Mouse (Mus musculus) midbrain, embryonic 14.5 days (tissue): Measurements from ENCODE around the gene Gckr. TPM values are rescaled to one million over a fixed set of nuclear protein-coding genes. Genes with fewer than 3 reads are reported as not detected.

ENCODE experiments used
- polyA plus RNA-seq: library from polyadenylated mRNA; unstranded; fragments of >200 nt; fragmentation: Nextera tagmentation; extraction: Ambion mirVana; gene quantifications from 2 replicates; pipeline ENCODE4 v1.2.1, GENCODE M21; 2014

The Gckr gene
- polyA plus RNA-seq, 1 experiment from 2014 or later, result 0.53 TPM

Other genes with a start within 250 kb of the Gckr start
- gene Atraid, start 249.1 kb upstream of the Gckr start, polyA plus RNA-seq, result 163 and 183 TPM in 2 replicates
- 19.2 and 19.6 TPM in 2 replicates for gene Slc5a6, start 248.5 kb upstream of the Gckr start, polyA plus RNA-seq
- 11.8 and 17.2 TPM in 2 replicates for gene Cad, start 242.7 kb upstream of the Gckr start, polyA plus RNA-seq
- not detected in 2 replicates for gene Dnajc5g, start 191.2 kb upstream of the Gckr start, polyA plus RNA-seq
- gene Slc30a3, start 189.2 kb upstream of the Gckr start, polyA plus RNA-seq, result 19.8 and 20.0 TPM in 2 replicates
- not detected in 2 replicates for gene Trim54, start 180.7 kb upstream of the Gckr start, polyA plus RNA-seq
- not detected in 2 replicates for gene Ucn, start 158.6 kb upstream of the Gckr start, polyA plus RNA-seq
- gene Mpv17, start 143.2 kb upstream of the Gckr start, polyA plus RNA-seq, result 49.0 and 49.9 TPM in 2 replicates
- gene Gm29609, start 117.5 kb upstream of the Gckr start, polyA plus RNA-seq, result 0.70 and 1.7 TPM in 2 replicates
- 48.5 and 68.0 TPM in 2 replicates for gene Gtf3c2, start 117.3 kb upstream of the Gckr start, polyA plus RNA-seq
- 114 and 119 TPM in 2 replicates for gene Snx17, start 104.2 kb upstream of the Gckr start, polyA plus RNA-seq
- 78.3 and 91.6 TPM in 2 replicates for gene Eif2b4, start 104.0 kb upstream of the Gckr start, polyA plus RNA-seq
- 8.7 and 8.9 TPM in 2 replicates for gene Zfp513, start 95.1 kb upstream of the Gckr start, polyA plus RNA-seq
- gene Ppm1g, start 76.8 kb upstream of the Gckr start, polyA plus RNA-seq, result 162 and 163 TPM in 2 replicates
- gene Nrbp1, start 56.6 kb upstream of the Gckr start, polyA plus RNA-seq, result 150 and 153 TPM in 2 replicates
- gene Gm9970, start 56.2 kb upstream of the Gckr start, polyA plus RNA-seq, result 0.72 and 0.74 TPM in 2 replicates
- gene Krtcap3, start 45.8 kb upstream of the Gckr start, polyA plus RNA-seq, result 2.5 and 3.0 TPM in 2 replicates
- 26.7 and 28.1 TPM in 2 replicates for gene Ift172, start 6.3 kb upstream of the Gckr start, polyA plus RNA-seq
- gene Fndc4, start 1.4 kb upstream of the Gckr start, polyA plus RNA-seq, result 86.9 and 128 TPM in 2 replicates
- 87.8 and 113 TPM in 2 replicates for gene Zfp512, start 155.0 kb downstream of the Gckr start, polyA plus RNA-seq
- gene 4930548H24Rik, start 188.3 kb downstream of the Gckr start, polyA plus RNA-seq, result 0.13 TPM in 1 of 2 replicates, not detected in the other
- 65.1 and 73.3 TPM in 2 replicates for gene Gpn1, start 197.3 kb downstream of the Gckr start, polyA plus RNA-seq
- 28.6 and 28.9 TPM in 2 replicates for gene Slc4a1ap, start 229.6 kb downstream of the Gckr start, polyA plus RNA-seq
- gene Supt7l, start 230.4 kb downstream of the Gckr start, polyA plus RNA-seq, result 18.0 and 18.3 TPM in 2 replicates